Mouse (Mus musculus): ENCODE results near the gene Chrm4. TPM values are rescaled to one million over a fixed set of nuclear protein-coding genes. Genes with fewer than 3 reads are reported as not detected.

Gene Chrm4
- polyA plus RNA-seq, 1 experiment from 2014 or later: 2.4 TPM

GRCm38 (mm10) chr2:91947397-91948150, 20.5 kb downstream of the Chrm4 start:
- H3K4me2 ChIP-seq (ENCODE audit: low read length): no peak overlapping the region
- H3K36me3 ChIP-seq (ENCODE audit: control insufficient read depth, insufficient read depth): no peaks in the 10 kb centered on the region
- peaks cover 41% of the 10 kb centered on the region for H3K4me1 ChIP-seq (replicated peaks; ENCODE audit: control insufficient read depth, insufficient read depth, low read length)
- WGBS: 45% methylated on average over 11 of the region's 11 CpGs
- H3K4me3 ChIP-seq (replicated peaks; ENCODE audit: low read length): no peak overlapping the region
- H3K27me3 ChIP-seq (replicated peaks; ENCODE audit: control insufficient read depth, insufficient read depth, low read length): no peaks in the 10 kb centered on the region
- ATAC-seq: 0 out of 2 replicates have a peak, but pooled peaks have one; percentile 7
- H3K9me3 ChIP-seq (ENCODE audit: control insufficient read depth, low read length): no peaks in the 10 kb centered on the region
- 0 out of 2 replicates have a peak overlapping the region, but pooled peaks have one; percentile 23 for H3K9ac ChIP-seq (replicated peaks; ENCODE audit: low read depth, low read length)
- H3K27ac ChIP-seq (ENCODE audit: low read length): 0 out of 2 replicates have a peak overlapping the region, but pooled peaks have one; percentile 24

GRCm38 (mm10) chr2:91948151-91948509, 21.1 kb downstream of the Chrm4 start:
- Histone ChIP-seq H3K4me3 (replicated peaks; ENCODE audit: low read length) (no peak overlapping the region), H3K9me3 (ENCODE audit: control insufficient read depth, low read length) (no peaks in the 10 kb centered on the region)
- ATAC-seq: no peak

GRCm38 (mm10) chr2:91948792-91949241, 21.8 kb downstream of the Chrm4 start:
- Histone ChIP-seq H3K4me2 (ENCODE audit: low read length) (no peak overlapping the region), H3K27ac (ENCODE audit: low read length) (no peak overlapping the region), H3K9ac (replicated peaks; ENCODE audit: low read depth, low read length) (no peak overlapping the region), H3K4me3 (replicated peaks; ENCODE audit: low read length) (no peak overlapping the region), H3K4me1 (replicated peaks; ENCODE audit: control insufficient read depth, insufficient read depth, low read length) (peaks cover 43% of the 10 kb centered on the region), H3K36me3 (ENCODE audit: control insufficient read depth, insufficient read depth) (no peaks in the 10 kb centered on the region), H3K27me3 (replicated peaks; ENCODE audit: control insufficient read depth, insufficient read depth, low read length) (no peaks in the 10 kb centered on the region), H3K9me3 (ENCODE audit: control insufficient read depth, low read length) (no peaks in the 10 kb centered on the region)
- ATAC-seq: no peak
- 67% methylated on average over 3 of the region's 3 CpGs for WGBS

More at GRCm38 (mm10) chr2:91948151-91948509, 21.1 kb downstream of the Chrm4 start:
- peaks cover 41% of the 10 kb centered on the region for H3K4me1 ChIP-seq (replicated peaks; ENCODE audit: control insufficient read depth, insufficient read depth, low read length)
- H3K27ac ChIP-seq (ENCODE audit: low read length): 0 out of 2 replicates have a peak overlapping the region, but pooled peaks have one; percentile 24
- H3K4me2 ChIP-seq (ENCODE audit: low read length): no peak overlapping the region
- H3K27me3 ChIP-seq (replicated peaks; ENCODE audit: control insufficient read depth, insufficient read depth, low read length): no peaks in the 10 kb centered on the region
- 86% methylated on average over 6 of the region's 6 CpGs for WGBS
- no peak overlapping the region for H3K9ac ChIP-seq (replicated peaks; ENCODE audit: low read depth, low read length)
- H3K36me3 ChIP-seq (ENCODE audit: control insufficient read depth, insufficient read depth): no peaks in the 10 kb centered on the region

- Histone ChIP-seq H3K9me3 (ENCODE audit: control insufficient read depth, low read length) (no peaks in the 10 kb centered on the region), H3K36me3 (ENCODE audit: control insufficient read depth, insufficient read depth) (no peaks in the 10 kb centered on the region), H3K27ac (ENCODE audit: low read length) (peak overlapping the region; percentile 65), H3K4me2 (ENCODE audit: low read length) (peak overlapping the region; percentile 32), H3K4me3 (replicated peaks; ENCODE audit: low read length) (no peak overlapping the region), H3K27me3 (replicated peaks; ENCODE audit: control insufficient read depth, insufficient read depth, low read length) (no peaks in the 10 kb centered on the region), H3K9ac (replicated peaks; ENCODE audit: low read depth, low read length) (peak overlapping the region; percentile 9), H3K4me1 (replicated peaks; ENCODE audit: control insufficient read depth, insufficient read depth, low read length) (peaks cover 43% of the 10 kb centered on the region)
- WGBS: 62% methylated on average over 17 of the region's 17 CpGs
- ATAC-seq: peak; percentile 15
Observed at GRCm38 (mm10) chr2:91949411-91950274, 22.6 kb downstream of the Chrm4 start.

- Histone ChIP-seq H3K27ac (ENCODE audit: low read length) (peak overlapping the region; percentile 65), H3K27me3 (replicated peaks; ENCODE audit: control insufficient read depth, insufficient read depth, low read length) (no peaks in the 10 kb centered on the region), H3K9me3 (ENCODE audit: control insufficient read depth, low read length) (no peaks in the 10 kb centered on the region), H3K4me1 (replicated peaks; ENCODE audit: control insufficient read depth, insufficient read depth, low read length) (peaks cover 49% of the 10 kb centered on the region), H3K36me3 (ENCODE audit: control insufficient read depth, insufficient read depth) (no peaks in the 10 kb centered on the region), H3K4me3 (replicated peaks; ENCODE audit: low read length) (no peak overlapping the region), H3K4me2 (ENCODE audit: low read length) (peak overlapping the region; percentile 32), H3K9ac (replicated peaks; ENCODE audit: low read depth, low read length) (peak overlapping the region; percentile 9)
- WGBS: 9% methylated on average over 15 of the region's 15 CpGs
- peak; percentile 86 for ATAC-seq
Observed at GRCm38 (mm10) chr2:91950275-91951085, 23.4 kb downstream of the Chrm4 start.

GRCm38 (mm10) chr2:91953825-91954224, 26.8 kb downstream of the Chrm4 start:
- no peak overlapping the region for H3K27ac ChIP-seq (ENCODE audit: low read length)
- no peaks in the 10 kb centered on the region for H3K36me3 ChIP-seq (ENCODE audit: control insufficient read depth, insufficient read depth)
- H3K4me2 ChIP-seq (ENCODE audit: low read length): no peak overlapping the region
- no peaks in the 10 kb centered on the region for H3K27me3 ChIP-seq (replicated peaks; ENCODE audit: control insufficient read depth, insufficient read depth, low read length)
- no peaks in the 10 kb centered on the region for H3K9me3 ChIP-seq (ENCODE audit: control insufficient read depth, low read length)
- no peak overlapping the region for H3K9ac ChIP-seq (replicated peaks; ENCODE audit: low read depth, low read length)
- no peak for ATAC-seq
- H3K4me3 ChIP-seq (replicated peaks; ENCODE audit: low read length): no peak overlapping the region
- H3K4me1 ChIP-seq (replicated peaks; ENCODE audit: control insufficient read depth, insufficient read depth, low read length): peaks cover 47% of the 10 kb centered on the region
- 25% methylated on average over 5 of the region's 5 CpGs for WGBS

GRCm38 (mm10) chr2:91955121-91955591, 28.1 kb downstream of the Chrm4 start:
- Histone ChIP-seq H3K27me3 (replicated peaks; ENCODE audit: control insufficient read depth, insufficient read depth, low read length) (no peaks in the 10 kb centered on the region), H3K36me3 (ENCODE audit: control insufficient read depth, insufficient read depth) (no peaks in the 10 kb centered on the region), H3K4me1 (replicated peaks; ENCODE audit: control insufficient read depth, insufficient read depth, low read length) (peaks cover 43% of the 10 kb centered on the region), H3K27ac (ENCODE audit: low read length) (no peak overlapping the region), H3K9ac (replicated peaks; ENCODE audit: low read depth, low read length) (no peak overlapping the region), H3K4me2 (ENCODE audit: low read length) (no peak overlapping the region), H3K4me3 (replicated peaks; ENCODE audit: low read length) (no peak overlapping the region), H3K9me3 (ENCODE audit: control insufficient read depth, low read length) (no peaks in the 10 kb centered on the region)
- 74% methylated on average over 4 of the region's 4 CpGs for WGBS
- ATAC-seq: no peak

GRCm38 (mm10) chr2:91955875-91956274, 28.8 kb downstream of the Chrm4 start:
- H3K9me3 ChIP-seq (ENCODE audit: control insufficient read depth, low read length): no peaks in the 10 kb centered on the region
- no peak overlapping the region for H3K4me2 ChIP-seq (ENCODE audit: low read length)
- no peak overlapping the region for H3K4me3 ChIP-seq (replicated peaks; ENCODE audit: low read length)
- H3K36me3 ChIP-seq (ENCODE audit: control insufficient read depth, insufficient read depth): no peaks in the 10 kb centered on the region
- H3K9ac ChIP-seq (replicated peaks; ENCODE audit: low read depth, low read length): no peak overlapping the region
- WGBS: 86% methylated on average over 6 of the region's 6 CpGs
- no peak overlapping the region for H3K27ac ChIP-seq (ENCODE audit: low read length)
- H3K4me1 ChIP-seq (replicated peaks; ENCODE audit: control insufficient read depth, insufficient read depth, low read length): peaks cover 36% of the 10 kb centered on the region
- H3K27me3 ChIP-seq (replicated peaks; ENCODE audit: control insufficient read depth, insufficient read depth, low read length): no peaks in the 10 kb centered on the region
- ATAC-seq: no peak
